Mouse (Mus musculus) CH12F3 (cell line): ENCODE results near the gene Rere.
"Not testable (repeated sequence)": the region's sequence is repeated elsewhere in the genome, so short reads cannot be mapped to it uniquely, and the experiment has no call there.

Source experiments
- in situ Hi-C: fragments of 300-500 bp; cut with MboI; formaldehyde crosslinking; loops from 2 replicates; pipeline ENCODE4 v1.14.3; 2020; ENCODE audit warnings: low sequenced_read_pairs

Rere gene

GRCm38 (mm10) chr4:150488096-150488748, 206.8 kb downstream of the Rere start:
- in situ Hi-C loops: no loop called here

DNA sequence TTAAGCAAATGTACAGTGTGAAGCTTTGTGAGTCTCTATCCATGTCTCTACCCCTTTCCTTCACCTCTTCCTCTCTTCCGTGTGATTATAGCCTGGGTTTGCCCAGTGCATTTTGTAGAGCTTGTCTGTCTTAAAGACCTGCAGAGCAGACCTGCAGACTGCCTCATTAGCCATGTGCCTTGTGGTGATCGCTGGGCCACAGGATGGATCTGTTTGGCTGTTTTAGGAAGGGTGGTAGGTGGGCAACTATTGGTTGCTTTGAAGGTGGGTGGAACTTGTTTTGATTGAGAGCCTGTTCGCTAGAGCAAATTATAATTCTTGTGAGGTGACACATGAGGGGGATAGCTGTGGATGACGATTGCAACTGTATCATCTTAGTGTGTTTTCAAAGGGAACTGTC, 207.3 kb downstream of the Rere start:
- in situ Hi-C loops: no loop called here

GRCm38 (mm10) chr4:150490050-150490449, 208.6 kb downstream of the Rere start:
- in situ Hi-C loops: no loop called here

GRCm38 (mm10) chr4:150491710-150492109, 210.3 kb downstream of the Rere start:
- in situ Hi-C loops: no loop called here

DNA sequence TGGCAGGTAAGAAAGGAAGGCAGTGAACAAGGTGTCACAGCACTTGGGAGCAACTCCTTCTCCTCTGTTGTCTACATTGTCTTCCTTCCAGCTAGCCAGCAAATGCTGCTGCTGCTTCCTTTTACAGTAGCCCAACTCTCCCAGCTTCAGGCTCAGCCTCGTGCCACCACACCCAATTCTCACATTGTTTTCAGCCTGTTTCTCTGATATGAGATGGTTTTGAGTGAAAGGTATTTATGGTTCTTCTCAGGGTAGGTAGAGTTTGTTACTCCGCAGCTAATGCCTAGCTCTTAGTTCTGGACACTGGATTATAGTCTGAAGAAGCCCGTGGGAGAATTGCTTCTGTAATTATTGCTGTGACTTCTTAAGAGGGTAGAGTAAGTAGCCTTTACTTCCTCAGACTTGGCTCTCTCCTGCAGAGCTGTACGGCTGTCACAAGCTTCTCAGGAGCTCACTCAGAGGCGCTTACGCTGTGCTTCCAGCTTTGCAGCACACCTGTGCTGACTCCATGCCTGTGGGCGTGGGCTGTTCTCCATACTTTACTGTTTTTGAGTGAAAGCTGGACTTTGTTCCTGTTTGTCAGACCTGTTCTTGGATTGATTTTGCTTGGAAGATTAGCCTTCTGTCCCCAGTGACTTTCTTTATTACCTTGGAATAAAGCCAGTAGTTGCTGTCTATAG, 212.0 kb downstream of the Rere start:
- in situ Hi-C loops: no loop called here

GRCm38 (mm10) chr4:150493938-150494330, 212.5 kb downstream of the Rere start:
- in situ Hi-C loops: not testable (repeated sequence)

DNA sequence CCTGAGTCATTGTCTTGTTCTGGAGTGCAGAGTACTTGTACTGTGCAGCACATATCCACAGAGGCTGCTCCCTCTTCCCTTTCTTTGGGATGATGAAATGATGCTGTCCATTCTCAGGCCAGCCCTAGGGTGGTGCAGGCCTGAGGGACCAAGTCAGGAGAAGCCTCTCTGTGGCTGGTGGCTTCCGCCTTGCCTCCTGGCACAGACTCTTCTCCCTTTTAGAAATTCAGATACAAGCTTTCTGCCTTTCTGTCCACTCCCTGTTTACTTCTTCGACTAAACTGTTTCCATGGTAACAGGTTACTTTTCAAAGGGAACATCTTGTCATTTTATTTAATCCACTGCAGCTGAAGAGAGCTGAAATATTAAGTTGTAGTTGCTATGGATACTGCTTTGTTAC, 214.1 kb downstream of the Rere start:
- in situ Hi-C loops: no loop called here

- in situ Hi-C loops: no loop called here
These were observed 223.0 kb downstream of the Rere start for GRCm38 (mm10) chr4:150504304-150505021.

DNA sequence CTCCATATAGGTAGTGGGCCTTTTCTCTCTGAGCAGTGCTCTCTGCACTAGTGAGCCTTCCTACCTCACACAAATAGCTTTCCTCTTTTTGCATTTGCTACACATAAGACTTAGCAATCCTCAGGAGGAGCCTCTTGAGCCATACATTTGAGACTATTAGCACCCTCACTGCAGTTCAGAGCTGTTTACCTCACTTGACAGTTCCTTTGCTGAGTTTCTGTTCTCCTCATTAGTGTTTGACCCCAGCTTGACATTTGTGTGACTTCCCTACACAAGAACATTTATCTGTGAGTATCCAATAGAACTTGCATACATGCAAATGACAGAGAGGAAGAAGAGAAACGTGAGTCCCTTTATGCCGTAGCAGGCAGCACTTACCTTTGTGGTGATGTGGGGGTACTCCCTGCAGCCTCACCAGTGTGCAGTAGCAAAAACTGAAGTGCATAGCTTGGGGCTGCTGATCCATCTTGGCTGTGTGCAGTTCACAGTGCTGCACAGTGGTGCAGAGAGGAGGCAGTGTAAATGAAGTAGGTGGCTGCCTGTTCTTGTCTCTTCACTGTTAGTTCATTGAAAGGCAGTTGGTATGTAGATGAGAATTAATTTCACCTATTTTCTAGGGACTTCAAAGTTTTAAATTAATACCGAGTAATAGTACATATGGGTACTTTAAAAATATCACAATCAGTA, 227.7 kb downstream of the Rere start:
- in situ Hi-C loops: no loop called here

DNA sequence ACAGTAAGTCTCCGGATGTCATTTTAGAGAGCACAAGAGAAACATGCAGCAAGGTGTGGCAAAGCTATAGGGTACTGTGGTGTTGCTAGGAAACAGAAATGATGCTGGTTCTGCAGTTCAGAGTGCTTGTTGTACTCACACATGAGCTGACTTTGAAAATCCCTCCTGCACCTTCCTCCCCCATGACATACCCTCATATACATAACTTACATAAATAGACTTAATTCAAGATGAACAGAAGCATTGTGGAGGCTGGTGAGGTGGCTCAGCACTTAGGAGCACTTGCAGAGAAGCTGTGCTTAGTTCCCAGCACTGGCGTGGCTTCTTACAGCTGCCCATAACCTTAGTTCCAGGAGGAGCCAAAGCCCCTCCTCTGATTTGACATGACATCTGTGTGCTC, 228.6 kb downstream of the Rere start:
- in situ Hi-C loops: no loop called here

GRCm38 (mm10) chr4:150513387-150513786, 231.9 kb downstream of the Rere start:
- in situ Hi-C loops: not testable (repeated sequence)

- in situ Hi-C loops: no loop called here
These were observed 234.8 kb downstream of the Rere start for GRCm38 (mm10) chr4:150516201-150516600.

- in situ Hi-C loops: no loop called here
These were observed 235.9 kb downstream of the Rere start for GRCm38 (mm10) chr4:150517381-150517780.

DNA sequence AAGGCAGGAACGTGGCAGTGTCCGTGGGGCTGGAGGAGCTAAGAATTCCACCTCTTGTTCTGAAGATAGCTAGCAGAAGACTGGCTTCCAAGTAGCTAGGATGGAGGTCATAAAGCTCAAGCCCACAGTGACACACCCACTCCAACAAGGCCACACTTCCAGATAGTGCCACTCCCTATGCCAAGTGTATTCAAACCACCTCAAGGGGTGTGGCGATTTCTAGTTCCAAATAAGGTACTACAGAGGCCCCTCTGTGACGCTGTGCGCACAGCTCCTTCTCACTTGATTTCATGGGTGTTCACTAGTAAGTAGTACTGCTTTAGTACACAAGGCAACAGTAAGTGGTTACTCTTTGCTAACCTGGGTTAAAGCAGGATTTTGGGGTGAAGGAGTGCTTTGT, 237.4 kb downstream of the Rere start:
- in situ Hi-C loops: no loop called here

DNA sequence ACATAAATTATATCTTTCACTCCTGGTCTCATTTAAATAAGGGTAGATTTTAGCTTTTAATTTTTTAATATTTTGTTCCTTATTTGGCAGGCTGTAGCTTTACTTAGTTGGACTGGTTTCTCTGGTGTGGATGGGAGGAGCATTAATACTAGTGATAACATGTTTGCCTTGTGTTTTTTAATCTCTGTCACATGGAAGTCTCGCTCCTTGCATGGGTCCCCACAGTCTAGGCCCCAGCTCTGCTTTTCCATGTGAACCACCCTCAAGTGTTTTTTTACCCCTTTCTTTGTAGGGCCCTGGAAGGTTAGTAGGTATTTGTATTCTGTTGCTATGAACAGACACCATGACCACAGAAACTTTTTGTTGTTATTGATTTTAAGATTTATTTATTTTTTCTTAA, 238.6 kb downstream of the Rere start:
- in situ Hi-C loops: no loop called here

DNA sequence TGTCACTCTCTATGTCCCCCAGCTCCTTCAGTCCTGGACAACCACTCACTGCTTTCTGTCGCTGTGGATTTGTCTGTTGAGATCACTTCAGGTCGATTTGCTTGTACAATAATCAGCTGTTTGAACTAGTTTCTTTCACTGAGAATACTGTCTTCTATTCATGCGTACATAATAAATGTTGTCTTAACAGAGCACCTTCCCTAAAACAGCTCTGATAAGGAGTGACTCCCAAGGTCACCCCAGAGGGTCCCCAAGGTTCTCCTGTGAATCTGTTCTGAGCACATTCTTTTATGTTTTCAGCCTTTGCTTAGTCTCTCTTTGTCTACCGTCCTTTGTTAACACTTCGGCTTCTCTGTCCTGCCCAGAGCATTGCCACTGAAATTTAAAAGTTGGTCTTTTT, 241.0 kb downstream of the Rere start:
- in situ Hi-C loops: no loop called here

GRCm38 (mm10) chr4:150523351-150523750, 241.9 kb downstream of the Rere start:
- in situ Hi-C loops: no loop called here

DNA sequence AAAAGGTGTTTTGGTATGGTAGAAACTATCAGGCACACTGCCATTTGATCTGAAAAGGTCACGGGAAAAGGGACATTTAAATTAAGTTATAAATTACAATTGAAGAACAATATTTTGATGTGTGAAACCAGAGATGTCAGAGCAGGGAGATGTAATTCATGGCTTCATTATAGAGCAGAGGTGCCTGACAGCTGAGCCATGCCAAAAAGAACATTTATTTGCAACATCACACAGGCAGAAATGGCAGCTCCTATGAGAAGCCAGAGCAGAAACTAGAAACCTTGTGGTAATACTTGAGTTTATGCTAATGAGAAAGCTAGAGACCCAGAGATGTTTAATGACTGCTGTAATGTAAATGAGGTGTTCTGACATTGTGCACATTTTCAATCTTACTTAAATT, 244.8 kb downstream of the Rere start:
- in situ Hi-C loops: no loop called here

DNA sequence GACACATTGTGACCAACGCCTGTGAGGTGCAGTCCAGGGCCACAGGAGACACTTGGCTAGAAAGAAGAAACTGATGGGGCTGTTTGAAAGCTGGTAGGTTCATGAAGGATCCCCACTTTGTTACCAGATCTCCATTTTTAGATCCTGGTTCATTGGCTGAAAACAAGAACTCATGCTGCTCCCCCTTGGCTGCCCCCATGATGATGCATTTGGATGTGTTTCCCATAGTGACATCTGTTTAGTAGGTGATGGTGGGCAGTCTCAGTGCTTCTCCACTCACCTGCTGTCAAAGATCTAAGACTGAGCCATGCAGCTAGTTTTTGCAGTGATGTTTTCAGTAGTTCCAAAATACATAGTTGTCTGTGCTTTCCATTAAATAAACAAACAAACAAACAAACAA, 247.0 kb downstream of the Rere start:
- in situ Hi-C loops: no loop called here

DNA sequence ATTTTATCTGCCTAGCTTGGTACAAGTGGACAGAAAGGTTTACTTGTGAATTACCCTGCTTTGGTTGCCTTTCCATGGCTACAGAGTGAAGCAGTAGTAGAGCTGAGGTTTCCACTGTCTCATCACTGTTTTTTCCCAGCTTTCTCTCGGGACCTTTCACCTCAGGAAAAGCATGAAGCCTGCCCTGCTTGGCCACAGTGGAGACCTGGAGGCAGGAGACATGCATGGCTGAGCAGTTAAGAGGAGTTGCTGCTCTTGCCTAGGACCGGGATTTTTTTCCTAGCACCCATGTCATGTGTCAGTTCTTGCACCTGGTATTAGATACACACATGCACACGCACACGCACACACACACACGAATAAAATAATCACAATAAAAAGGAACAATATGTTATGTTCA, 247.4 kb downstream of the Rere start:
- in situ Hi-C loops: no loop called here

DNA sequence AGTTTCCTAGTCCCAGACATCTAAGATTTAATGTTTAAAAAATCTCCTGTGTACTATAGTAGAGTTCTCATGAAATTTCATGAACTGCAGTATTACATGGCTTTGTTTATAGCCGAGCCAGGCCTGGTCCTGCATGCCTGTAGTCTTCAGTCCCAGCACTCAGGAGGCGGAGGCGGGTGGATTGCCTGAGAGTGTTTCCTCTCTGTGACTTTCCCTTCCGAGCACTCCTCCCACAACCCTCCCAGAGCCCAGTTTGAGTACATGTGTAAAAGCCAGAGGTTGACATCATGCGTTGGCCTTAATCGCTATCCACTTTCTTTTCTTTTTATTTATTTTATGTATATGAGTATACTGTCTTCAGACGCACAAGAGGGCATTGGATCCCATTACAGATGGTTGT, 250.4 kb downstream of the Rere start:
- in situ Hi-C loops: no loop called here
